Mouse (Mus musculus) cerebellum, adult 2 months (tissue): ENCODE data around the gene Cnbp.

Experiments
- CTCF ChIP-seq: fragments of 200-500 bp; IDR thresholded peaks from 2 replicates; pipeline ENCODE4 v1.5.1; 2011; ENCODE audit warnings: low read depth, mild to moderate bottlenecking, control low read depth, low read length, moderate library complexity, borderline replicate concordance; ENCODE audit not compliant: insufficient read depth
- POLR2A ChIP-seq: fragments of 200-500 bp; IDR thresholded peaks from 2 replicates; pipeline ENCODE4 v1.6.1; 2011; ENCODE audit warnings: low read length, control low read depth, borderline replicate concordance; ENCODE audit not compliant: insufficient read depth

DNA sequence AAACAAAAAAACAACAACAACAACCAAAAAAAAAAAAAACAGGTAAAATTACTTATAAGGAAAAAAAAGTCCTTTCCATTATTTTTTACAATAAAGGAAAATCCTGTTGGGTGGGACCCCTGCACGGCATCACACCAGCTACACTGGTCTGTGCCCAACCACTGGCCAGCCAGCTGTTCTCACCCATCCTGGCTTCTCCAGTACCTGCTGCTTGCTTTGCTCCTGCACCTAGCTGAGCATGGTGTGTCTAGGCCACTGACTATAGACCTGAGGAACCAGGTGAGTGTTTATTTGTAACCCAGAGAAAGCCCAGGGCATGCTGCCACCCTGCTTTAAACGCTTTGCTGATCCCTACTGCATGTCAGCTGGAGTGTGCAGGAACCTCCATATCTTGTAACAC lies 30.5 kb downstream of the Cnbp start:
- TF ChIP-seq CTCF (no peak), POLR2A (no peak)
